Mouse (Mus musculus) testis, adult 2 months (tissue): ENCODE measurements around the gene Hdac6.

Experiments
- CTCF ChIP-seq: fragments of 200-500 bp; IDR thresholded peaks from 2 replicates; pipeline ENCODE4 v1.5.1; 2012; ENCODE audit warnings: low read depth, mild to moderate bottlenecking, inconsistent platforms, low read length, moderate library complexity; ENCODE audit not compliant: control insufficient read depth, insufficient read depth, insufficient replicate concordance
- POLR2A ChIP-seq: fragments of 200-500 bp; IDR thresholded peaks from 2 replicates; pipeline ENCODE4 v1.6.1; 2012; ENCODE audit warnings: low read depth, mild to moderate bottlenecking, inconsistent platforms, low read length, moderate library complexity; ENCODE audit not compliant: control insufficient read depth

DNA sequence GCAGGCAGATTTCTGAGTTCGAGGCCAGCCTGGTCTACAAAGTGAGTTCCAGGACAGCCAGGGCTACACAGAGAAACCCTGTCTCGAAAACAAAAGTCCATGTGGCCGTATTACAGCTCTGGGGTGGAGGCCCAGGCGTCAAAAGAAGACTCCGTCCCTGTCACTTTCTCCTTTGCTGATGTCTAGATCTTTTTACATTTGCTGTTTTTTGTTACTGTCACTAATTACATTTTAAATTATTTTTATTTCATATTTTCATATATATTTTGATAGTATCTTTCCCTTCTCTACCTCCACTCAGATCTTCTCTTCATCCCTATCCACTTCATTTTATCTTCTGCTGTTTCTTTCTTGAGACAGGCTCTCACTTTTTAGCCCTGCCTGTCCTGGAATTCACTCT, 40.0 kb downstream of the Hdac6 start, which contains the start of gene Gm10491:
- TF ChIP-seq POLR2A (no peak), CTCF (no peak)
